Mouse (Mus musculus): Measurements from ENCODE around the gene Vipas39.
"Not testable (repeated sequence)": the region's sequence is repeated elsewhere in the genome, so short reads cannot be mapped to it uniquely, and the experiment has no call there.

Vipas39 gene

DNA sequence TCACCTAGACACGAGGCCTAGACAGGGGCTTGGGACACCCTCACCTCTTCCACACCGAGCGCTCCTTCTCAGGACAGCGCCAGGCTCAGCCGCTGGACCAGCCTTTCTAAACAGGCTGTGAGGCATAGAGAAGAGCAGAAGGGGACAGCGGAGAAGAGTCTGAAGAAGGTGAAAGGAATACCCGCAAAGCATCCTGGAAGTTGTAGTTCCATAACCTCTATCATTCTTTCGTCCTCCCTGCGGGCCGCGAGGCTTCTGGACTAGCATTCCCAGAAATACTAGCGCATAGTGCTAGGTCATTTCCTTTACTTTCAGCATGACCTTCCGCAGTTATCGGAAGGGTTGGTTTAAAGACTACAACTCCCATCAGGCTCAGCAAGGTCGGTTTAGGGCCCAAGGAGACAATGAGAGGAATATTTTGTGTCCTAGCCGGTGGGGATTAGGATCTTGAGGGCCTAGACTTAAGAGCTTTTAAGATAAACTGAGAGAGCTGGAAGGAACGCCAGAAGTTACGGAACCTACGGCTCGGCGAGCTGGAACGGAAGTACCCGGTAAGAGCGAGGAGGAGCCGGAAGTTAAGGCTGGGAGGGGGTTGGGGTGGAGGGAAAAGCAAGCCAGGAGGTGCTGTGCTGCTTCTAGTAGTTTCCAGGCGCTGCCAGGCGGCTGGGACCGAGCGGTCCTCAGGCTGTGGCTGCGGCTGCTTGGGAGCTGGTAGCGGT, at the start of gene Vipas39, which contains the start of gene Ahsa1:
Gene Vipas39 (minus strand): TSS at position 149 of the 719 bp plus-strand sequence.
Gene Ahsa1 (plus strand): TSS at position 372 of the 719 bp plus-strand sequence.
- DNase-seq = peak; percentile 76 to 77

DNA sequence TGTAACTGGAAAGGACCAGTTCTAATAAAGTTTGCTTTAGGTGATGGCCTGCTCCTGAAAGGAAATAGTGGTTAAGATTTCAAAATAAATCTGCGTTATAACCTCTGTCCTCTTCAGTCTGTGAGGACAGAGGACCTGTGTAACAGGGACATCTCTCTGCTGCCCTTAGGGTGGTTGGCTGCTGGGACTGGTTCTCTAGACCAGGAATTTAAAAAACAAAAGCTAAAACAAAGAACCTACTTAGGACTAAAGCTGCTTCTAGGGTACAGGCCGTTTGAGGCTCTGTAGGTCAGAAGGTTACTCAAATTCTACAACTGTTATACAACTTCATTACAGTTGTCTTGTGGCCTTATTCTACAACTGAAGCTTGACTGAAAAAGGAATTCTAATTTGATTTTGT, 47.0 kb upstream of the Vipas39 start:
- DNase-seq = no peak

DNA sequence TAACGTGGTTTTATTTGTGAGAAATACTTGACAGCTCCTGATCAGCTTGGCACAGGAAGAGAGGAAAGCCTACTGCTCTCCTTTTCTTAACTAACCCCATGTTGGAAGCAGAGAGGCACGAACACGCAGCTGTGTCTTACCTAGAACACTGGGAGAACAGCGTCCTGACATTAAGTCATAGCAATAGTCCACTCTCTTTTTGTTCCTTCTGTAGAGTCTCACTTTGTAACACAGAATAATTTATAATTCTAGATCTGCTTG, 40.5 kb upstream of the Vipas39 start:
- not testable (repeated sequence) for DNase-seq

DNA sequence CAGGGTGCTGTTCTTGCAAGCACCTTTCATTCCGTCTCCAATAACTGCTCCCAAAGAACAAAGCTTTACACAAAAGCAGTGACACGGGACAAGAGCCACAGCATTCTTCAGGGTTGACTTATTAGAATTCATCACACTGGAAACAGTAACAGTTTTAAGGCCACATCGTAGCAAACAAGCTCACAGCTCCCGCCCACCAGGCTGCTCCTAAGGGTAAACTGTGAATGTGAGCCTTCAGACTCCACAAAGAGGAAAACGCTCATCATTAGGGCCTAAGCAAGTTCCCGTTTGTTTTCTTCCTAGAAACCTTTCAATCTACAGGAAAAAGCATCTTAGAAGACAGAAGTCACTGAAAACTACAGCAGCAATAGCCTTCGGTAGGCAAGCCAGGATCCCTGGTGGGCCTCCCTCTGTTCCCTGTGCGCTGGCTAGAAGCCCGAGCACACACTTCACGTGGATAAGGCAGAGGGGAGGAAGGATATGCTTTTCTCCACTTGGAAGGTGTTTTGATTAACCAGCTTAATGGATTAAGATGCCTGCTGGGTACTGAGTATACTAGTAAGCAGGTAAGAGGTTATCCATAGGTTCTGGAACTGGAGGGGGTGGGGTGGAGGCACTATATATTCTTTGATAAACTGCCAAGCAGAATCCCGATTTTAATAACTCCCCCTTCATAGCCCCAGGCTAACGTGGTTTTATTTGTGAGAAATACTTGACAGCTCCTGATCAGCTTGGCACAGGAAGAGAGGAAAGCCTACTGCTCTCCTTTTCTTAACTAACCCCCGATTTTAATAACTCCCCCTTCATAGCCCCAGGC, 39.9 kb upstream of the Vipas39 start:
- no peak for DNase-seq

DNA sequence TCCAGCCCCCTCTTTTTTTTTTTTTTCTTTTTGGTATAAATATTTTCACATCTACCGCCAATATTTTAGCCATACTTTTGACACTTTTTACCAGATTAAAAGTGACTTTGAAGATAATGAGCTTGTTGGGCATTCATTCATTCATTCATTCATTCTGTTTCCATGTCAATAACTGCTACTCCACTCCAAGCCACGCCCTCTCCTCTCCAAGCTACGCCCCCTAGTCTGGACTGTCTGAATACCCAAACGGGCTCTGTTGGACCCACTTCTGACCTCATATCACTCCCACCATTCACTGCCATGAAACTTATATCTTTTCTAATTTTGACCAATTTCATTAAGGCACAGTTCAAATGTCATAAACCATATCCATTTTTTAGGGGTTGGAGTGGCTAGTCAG, 35.1 kb upstream of the Vipas39 start:
- no peak for DNase-seq

DNA sequence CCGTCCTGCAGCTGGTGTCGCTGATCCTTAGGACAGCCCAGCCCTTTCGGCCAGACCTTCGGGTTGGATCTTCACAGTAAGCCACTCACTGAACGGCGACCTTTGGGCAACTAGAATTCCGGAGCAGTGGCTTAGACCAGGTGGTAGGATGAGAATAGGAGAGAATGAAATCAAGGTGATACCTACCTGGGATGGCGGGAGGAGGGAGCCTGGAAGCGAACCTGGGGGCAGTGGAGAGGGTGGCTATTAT, 34.3 kb upstream of the Vipas39 start:
- no peak for DNase-seq

DNA sequence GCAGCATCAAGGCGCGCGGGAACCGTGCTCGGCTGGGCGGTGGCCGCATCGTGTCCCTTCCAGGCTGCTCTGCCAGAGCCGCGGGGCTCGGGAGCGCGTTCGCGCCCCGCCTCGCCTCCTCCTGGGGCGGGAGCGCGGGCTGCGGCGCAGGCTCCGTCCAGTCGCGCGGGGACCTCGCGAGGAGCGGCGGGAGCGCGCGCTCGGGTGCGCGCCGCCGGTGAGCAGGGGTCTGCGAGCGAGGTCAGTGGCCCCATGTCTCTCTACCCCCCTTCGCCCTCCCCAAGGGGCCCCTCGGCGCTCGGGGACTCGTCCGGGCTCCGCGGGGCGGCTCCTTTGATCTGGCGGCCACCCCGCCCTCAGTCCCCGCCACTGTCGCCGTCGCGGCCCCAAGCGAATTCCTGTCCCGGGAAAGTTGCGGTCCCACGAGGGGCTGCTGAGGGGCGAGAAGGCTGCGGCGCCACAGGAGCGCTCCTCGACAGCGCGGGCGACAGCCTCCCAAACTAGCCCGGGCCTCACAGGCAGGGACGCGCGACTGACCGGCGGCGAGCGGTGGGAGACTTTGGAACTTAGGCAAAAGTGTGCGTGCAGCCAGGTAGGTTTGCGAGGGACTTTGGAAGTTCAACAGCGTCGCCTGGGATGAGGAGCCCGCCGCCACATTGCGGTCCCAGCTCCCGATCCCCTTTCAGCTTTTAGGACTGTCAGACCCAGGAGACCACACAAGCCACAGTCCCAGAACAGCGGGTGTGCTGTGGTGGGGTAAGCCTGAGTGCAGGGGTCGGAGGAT, 33.8 kb upstream of the Vipas39 start, which contains the start of gene Ism2:
Gene Ism2 (minus strand): TSS at position 49 of the 784 bp plus-strand sequence.
- DNase-seq = no peak

DNA sequence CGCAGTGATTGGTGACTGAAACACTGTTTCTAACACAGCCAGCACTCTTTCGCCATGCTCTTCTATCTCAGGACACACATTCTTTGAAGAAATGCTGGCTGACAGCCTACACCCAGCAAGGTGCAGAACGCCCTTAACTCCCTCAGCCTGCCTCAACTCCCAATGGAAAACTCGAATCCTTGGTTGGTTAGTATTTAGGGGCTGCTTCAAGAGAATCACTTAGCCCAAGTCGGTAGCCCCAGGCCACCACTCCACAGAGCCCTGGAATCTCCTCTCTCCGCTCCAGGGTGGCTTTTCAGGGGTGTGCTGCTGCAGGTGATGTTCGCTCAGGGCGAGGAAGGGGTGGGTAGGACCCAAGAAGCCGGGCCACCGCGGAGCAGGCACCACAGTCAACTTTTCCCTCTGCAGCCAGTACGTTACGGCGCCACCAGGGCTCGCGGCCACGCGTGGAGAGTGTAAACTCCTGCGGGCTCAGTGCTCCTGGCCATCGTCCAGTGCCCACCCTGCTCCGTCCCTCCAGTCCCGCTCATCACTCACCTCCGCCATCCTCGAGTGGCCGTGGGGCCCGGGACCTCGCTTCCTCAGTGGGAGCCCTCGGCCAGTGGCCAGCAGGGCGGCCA, 33.1 kb upstream of the Vipas39 start:
- no peak for DNase-seq

DNA sequence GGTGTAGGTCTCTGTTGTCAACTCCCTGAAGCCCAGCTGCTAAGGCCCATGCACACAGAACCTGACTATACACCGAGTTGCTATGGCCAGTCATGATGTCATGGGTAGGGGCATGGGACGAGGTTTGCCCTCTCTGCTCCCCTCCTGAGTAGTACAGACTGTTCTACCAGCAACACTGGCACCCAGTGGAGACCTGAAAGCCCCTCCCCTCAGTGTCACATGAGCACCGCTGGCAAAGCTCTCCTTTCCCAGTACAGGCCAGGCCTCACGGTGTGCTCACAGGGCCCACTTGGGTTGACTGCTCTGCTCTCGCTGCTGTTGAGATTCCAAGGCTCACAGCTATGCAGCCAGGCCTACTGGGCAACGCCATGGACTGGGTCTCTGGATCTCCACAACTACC, 27.9 kb upstream of the Vipas39 start:
- no peak for DNase-seq

DNA sequence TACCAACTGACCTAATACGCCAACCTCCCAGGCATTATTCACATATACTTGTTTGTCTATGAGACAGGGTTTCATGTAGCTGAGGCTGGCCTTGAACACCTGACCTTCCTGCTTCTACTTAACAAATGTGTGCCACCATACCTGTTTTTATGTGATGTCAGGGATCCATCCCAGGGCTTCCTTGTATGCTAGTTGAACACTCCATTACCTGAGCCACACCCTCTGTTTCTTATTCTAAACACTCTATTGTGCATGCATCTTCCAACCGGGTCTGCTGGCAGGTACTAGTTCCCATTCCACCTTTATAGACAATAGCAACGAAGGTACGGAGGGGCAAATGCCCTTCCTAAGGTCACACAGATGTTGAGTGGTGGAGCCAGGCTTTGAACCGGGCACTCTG, 23.0 kb upstream of the Vipas39 start:
- DNase-seq = no peak

DNA sequence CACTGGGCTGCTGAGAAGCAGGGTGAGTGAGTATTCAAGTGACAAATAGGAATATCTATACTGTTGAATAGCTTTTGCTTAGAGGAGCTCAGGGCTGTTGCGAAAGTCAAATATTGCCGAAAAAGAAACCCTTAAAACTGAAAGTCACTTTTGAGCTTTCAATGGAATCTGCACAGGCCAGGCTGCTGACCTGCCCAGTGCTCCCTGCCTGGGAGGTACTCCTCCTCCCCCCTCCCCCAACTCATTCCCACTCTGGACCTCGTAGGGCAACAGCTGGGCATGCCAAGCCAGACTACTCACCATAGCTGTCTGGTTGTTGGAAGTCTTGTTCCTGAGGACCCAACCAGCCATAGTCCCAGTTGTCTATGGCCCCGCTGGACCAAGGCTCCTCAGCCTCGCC, 18.7 kb upstream of the Vipas39 start:
- no peak for DNase-seq

DNA sequence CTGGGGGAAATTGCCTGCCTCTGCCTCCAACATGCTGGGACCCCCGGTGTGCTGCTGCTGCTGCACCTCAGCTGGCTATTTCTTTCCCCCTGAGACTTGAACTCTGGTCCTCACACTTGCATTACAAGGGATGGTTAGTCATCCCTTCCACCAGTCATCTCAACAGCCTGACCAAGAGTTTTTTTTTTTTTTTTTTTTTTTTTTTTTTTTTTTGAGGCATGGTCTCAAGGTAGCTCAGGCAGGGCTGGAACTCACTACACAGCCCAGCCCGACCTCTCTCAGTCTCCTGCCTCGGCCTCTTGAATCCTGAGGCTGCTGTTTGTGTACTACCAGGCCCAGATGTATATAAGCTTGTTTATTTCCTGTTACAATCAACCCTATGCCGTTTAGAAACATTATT, 18.2 kb upstream of the Vipas39 start:
- DNase-seq = no peak

DNA sequence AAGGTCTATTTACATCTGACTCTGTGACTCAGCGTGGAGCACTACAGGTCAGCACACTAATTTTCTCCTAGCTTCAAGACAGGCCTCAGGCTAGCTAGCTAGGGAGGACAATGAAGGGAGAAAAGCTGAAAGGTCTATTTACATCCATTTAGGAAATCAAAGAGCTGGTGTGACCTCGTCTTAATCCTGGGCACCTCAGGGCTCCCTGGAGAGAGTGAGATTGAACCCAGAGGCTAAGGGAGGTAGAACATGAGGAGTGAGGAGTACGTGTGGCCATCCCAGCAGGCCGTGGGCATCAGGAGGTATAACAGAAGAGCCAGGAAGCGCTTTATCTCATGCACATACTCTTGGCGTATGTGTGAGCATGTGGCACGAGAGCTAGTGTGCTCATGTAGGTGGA, 17.6 kb upstream of the Vipas39 start:
- no peak for DNase-seq

DNA sequence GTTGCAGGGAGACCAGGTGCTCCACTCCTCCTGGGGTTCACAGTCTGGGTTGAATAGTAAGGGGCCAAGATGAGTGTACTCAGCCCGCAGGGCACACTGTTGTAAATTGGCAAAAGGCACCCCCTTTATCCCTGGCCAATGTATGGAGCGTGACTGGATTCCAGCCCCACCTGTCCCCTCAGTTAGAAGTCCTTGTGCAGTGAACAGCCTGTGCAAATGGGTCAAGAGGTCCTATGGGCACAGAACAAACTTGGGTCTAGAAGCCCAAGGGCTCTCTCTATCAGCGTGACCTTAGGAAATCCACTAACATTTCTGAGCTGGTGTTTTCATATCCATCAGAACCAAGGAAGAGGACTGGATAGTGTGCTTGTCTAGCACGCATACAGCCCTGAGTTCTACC, 16.7 kb upstream of the Vipas39 start:
- DNase-seq = no peak

DNA sequence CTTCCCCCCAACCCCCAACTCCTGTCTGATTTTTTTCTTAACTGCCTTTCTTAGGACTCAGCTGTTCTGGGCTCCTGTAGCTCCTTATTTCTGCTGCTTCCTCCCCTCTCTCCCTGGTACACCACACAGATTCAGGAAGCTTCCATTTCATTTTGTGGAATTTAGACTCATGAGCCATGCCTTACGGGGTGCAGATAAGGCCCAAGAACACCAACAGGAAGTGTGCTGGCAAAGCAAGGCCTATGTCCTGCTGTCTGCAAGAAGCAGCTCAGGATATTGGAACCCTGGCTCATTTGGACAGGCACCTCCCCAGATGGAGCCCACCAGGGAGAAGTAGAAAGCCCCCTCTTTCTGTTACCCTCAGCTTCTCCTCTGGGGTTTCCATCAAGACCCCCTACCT, 15.7 kb upstream of the Vipas39 start:
- no peak for DNase-seq

DNA sequence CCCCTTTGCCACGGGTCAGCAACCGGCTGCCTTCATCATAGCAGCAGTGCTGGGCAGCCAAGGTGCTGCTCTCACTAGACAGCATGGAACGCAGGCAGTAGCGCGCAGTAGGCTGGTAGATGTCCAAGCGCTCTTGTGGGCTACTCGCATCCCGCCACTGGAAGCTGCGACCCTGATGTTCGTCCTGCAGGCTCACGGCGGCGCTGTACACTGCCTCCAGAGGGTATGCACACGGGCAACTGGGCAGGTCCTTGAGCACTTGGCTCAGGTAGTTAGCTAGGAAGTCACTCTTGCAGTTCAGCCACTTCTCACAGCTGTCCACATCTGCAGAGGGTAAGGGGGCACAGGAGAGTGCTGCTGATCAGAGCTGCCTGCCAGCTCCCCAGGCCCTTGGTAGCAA, 13.8 kb upstream of the Vipas39 start:
- DNase-seq = no peak

DNA sequence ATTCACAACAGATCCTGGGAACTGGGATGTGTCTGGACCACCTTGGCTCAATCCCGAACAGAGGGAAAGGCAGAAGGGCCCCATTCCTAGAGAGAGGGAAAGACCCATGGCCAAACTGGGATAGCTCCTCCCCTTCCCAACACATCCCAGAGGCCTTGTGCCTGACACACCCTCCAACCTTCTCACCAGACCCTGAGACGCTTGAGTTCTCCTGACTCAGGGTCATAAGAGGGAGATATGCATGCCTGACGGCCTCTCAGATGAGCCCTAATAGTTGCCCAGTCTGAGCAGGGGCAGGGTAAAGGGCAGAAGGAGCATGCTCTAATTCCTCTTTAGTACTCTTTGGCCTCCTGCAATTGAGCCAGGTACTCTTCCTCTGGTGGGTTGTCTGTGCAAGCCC, 13.3 kb upstream of the Vipas39 start:
- DNase-seq = no peak

DNA sequence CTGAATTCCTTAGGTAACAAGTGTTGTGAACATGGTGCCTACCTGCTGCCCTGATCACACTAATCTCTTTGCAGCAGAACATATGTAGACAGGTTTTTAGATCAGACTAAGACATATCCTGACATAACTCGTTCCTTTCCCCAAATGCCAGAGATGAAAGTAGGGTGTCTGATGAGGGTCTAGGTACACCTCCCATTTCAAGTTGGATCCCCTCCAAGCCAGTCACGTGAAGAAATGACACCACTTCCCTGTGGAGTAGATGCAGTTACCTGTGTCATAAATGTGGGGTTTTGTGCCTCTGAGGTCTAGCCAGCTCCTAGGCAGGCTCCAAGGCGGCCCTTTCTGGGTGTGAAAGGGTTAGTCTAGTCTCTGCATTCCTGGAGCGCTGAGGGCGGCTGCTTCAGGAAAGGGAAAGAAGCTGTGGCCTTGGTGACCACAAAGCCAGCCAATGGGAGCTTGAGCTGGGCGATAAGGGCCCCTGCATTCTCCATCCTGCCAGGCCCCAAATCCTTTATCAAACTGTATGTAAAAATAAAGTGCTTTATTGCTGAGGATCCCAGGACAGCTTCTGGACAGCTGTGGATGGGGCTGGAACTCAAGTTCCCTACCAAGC, 12.2 kb upstream of the Vipas39 start:
- no peak for DNase-seq

DNA sequence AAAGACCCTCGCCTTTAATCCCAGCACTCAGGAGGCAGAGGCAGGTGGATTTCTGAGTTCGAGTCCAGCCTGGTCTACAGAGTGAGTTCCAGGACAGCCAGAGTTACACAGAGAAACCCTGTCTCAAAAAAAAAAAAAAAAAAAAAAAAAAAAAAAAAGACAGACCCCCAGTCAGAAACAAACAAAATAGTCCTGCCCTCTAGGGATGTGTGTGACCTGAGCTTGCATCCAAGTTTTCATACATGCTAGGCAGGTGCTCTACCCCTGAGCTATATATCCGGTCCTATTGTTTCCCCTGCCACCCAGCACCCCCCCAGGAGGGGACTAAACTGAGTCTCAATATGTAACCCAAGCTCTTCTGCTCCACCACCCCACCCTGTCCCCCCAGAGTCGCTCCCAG, 11.2 kb upstream of the Vipas39 start:
- DNase-seq = not testable (repeated sequence)

DNA sequence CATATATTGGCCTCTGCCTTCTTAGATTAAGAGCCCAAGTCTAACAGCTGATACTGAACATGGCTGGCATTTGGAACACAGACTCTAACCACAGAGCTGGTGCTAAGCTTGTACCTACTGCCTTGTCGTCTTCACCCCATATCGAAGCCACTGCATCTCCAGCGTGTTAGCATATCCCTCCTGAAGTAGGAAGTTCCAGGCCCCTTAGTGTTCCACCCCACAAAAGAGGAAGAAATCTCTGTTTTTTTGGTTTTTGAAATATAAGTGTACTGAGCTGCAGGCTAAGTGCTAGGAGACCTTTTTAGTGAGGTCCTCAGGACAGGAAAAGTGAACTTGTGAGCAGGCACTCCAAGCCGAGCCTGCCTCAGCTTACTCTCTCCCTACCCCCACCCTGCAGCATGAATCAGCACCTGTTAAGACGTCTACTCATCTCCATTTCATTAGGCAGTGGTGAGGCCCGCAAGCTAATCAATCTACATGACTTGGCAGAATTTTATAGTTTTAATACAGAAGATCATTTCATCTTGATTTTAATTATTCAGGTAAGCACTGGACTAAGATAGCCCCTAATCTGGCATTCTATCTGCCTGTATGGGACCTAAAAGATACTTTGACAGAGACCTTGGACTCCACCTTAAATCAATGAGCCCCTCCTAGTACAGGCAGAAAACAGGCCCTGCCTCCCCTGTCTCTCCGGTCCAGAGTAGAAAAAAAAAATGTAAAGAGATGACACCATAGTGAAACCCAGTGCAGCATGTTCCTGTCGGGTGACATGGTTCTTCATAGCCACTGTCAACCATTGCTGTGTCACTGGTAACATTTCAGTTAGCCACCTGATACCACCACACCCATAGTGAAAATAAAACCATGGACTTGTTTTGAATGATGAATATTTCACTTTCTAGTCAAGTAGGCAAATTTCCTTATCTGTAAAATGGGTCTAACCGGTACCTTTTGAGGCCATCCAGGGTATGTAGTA, 9.1 kb upstream of the Vipas39 start:
- no peak for DNase-seq

DNA sequence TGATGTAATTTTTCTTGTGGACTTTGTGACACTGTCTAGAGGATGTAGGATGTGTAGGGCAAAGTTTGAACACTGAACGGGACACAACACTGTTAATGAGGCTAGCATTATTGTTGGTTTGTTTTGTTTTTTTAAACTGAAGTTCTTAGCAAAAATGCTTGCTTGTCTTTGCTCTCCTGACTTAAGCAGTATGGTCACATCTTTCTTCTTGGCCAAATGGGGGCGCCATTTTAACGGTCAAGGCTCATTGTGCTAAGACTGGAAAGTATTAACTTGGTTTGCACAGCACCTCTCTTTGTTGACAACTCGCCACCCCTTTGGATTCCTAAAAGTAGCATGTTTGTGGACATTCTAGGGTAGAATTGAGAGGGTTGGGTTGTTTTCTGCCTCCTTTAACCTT, 1.6 kb upstream of the Vipas39 start:
- no peak for DNase-seq
